Mouse (Mus musculus): ENCODE data around the gene Ctnnal1. TPM values are rescaled to one million over a fixed set of nuclear protein-coding genes. Genes with fewer than 3 reads are reported as not detected.

The Ctnnal1 gene
- polyA plus RNA-seq (2014; fragmentation: Nextera tagmentation; extraction: Ambion mirVana): 12.2 and 16.7 TPM in 2 replicates

DNA sequence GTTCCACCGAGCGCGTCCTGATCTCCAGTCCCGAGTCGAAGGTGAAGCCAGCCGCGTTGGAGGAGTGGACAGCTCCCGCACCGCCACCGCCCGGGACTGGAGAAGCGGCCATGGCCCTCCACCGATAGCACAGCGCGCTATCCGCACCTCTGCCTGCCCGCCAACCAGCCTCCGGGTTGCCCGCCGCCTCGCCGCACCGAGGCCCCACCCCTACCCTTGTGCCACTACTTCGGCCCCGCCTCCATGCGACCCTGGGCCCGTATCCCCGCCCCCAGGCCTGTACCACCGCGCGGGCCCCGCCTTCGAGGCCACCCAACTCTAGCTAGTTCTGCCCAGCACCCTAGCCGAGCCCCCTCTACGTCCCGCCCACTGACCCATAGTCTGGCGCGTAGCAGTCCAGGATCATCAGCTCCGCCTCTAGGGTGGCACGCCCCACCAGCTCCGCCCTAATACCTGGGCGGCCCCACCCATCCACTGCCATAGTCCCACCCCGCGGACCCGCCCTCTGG is at the start of gene Ctnnal1:
Ctnnal1 (minus strand) TSS at position 186 of the 509 bp plus-strand sequence.
- under 1% methylated on average over 34 of the region's 45 CpGs for WGBS
- H3K9ac ChIP-seq: peak within 1 kb of the TSS; percentile 80
- ATAC-seq (ENCODE audit: low FRiP score) (peak; percentile 96), DNase-seq (ENCODE audit: low spot score) (peak; percentile 77)
- peak within 1 kb of the TSS; percentile 82 for H3K27ac ChIP-seq
- H3K4me3 ChIP-seq (replicated peaks; ENCODE audit: low read length): peak within 1 kb of the TSS; percentile 70
- H3K9me3 ChIP-seq (ENCODE audit: control insufficient read depth, low read length): no peaks in the 10 kb centered on the region
- no peaks in the 10 kb centered on the region for H3K36me3 ChIP-seq (replicated peaks; ENCODE audit: control insufficient read depth, insufficient read depth)
- H3K4me1 ChIP-seq (replicated peaks; ENCODE audit: control insufficient read depth, insufficient read depth, low read length): peaks cover 16% of the 10 kb centered on the region
- peak within 1 kb of the TSS; percentile 92 for H3K4me2 ChIP-seq (replicated peaks)
- H3K27me3 ChIP-seq (ENCODE audit: control insufficient read depth, insufficient read depth, low read length): no peaks in the 10 kb centered on the region

DNA sequence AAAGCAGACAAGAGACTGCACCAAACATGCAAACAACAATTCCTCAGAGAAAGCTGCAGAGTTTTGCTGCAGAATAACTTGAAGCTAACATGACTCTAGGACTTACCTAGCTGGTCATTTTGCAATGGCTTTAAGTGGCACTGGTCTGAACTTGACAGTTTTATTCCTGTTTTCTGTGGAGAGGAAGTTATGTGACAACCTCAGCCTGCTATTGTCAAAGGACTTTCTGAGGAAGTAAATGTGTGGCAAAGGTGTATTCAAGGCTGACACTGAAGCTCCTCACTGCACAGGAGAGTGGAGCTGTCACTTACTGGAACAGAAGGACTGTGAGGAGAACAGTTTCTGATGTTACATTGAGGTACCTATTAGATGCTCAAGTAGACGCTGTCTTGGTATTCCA is 49.8 kb upstream of the Ctnnal1 start:
- H3K9ac ChIP-seq: no peak overlapping the region
- no peak overlapping the region for H3K4me2 ChIP-seq (replicated peaks)
- H3K27me3 ChIP-seq (ENCODE audit: control insufficient read depth, insufficient read depth, low read length): no peaks in the 10 kb centered on the region
- no peak overlapping the region for H3K27ac ChIP-seq
- no peaks in the 10 kb centered on the region for H3K9me3 ChIP-seq (ENCODE audit: control insufficient read depth, low read length)
- H3K4me3 ChIP-seq (replicated peaks; ENCODE audit: low read length): no peak overlapping the region
- 85% methylated on average over 1 of the region's 1 CpGs for WGBS
- peaks cover 60% of the 10 kb centered on the region for H3K36me3 ChIP-seq (replicated peaks; ENCODE audit: control insufficient read depth, insufficient read depth)
- DNase-seq (ENCODE audit: low spot score): no peak
- no peaks in the 10 kb centered on the region for H3K4me1 ChIP-seq (replicated peaks; ENCODE audit: control insufficient read depth, insufficient read depth, low read length)
- ATAC-seq (ENCODE audit: low FRiP score): no peak

GRCm38 (mm10) chr4:56914338-56914737 is 49.4 kb upstream of the Ctnnal1 start:
- 97% methylated on average over 6 of the region's 6 CpGs for WGBS
- Histone ChIP-seq H3K36me3 (replicated peaks; ENCODE audit: control insufficient read depth, insufficient read depth) (peaks cover 65% of the 10 kb centered on the region), H3K9ac (no peak overlapping the region)

DNA sequence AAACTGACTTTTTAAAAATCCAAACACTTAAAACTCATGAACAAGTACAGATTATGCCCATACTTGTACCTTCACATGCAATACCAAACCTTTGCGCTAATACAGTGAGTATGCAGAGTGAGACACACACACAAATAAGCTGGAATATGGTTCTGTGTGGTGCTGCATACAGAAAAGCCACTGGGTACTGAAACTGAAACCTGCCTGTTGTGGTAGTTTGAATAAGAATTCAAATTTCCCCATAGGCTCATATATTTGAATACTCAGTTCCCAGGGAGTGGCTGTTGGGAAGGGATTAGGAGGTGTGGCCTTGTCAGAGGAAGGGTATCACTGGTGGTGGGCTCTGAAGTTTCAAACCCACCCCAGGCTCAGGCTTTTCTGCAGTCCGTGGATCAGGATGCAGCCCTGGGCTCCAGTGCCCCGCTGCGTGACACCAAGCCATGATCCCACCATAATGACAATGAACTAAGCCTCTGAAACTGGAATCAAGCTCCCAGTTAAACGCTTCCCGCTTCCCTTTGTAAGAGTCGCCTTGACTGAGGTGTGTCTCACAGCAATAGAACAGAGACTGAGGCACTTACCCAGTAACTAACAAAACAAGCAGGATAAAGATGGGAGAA is 47.5 kb upstream of the Ctnnal1 start:
- H3K27me3 ChIP-seq (ENCODE audit: control insufficient read depth, insufficient read depth, low read length): no peaks in the 10 kb centered on the region
- H3K4me1 ChIP-seq (replicated peaks; ENCODE audit: control insufficient read depth, insufficient read depth, low read length): no peaks in the 10 kb centered on the region
- DNase-seq (ENCODE audit: low spot score) (no peak), ATAC-seq (ENCODE audit: low FRiP score) (no peak)
- H3K36me3 ChIP-seq (replicated peaks; ENCODE audit: control insufficient read depth, insufficient read depth): peaks cover 72% of the 10 kb centered on the region
- H3K4me2 ChIP-seq (replicated peaks): no peak overlapping the region
- no peak overlapping the region for H3K9ac ChIP-seq
- no peaks in the 10 kb centered on the region for H3K9me3 ChIP-seq (ENCODE audit: control insufficient read depth, low read length)
- 95% methylated on average over 7 of the region's 7 CpGs for WGBS
- H3K27ac ChIP-seq: no peak overlapping the region
- no peak overlapping the region for H3K4me3 ChIP-seq (replicated peaks; ENCODE audit: low read length)

More at GRCm38 (mm10) chr4:56914338-56914737, 49.4 kb upstream of the Ctnnal1 start:
- Histone ChIP-seq H3K27me3 (ENCODE audit: control insufficient read depth, insufficient read depth, low read length) (no peaks in the 10 kb centered on the region), H3K4me1 (replicated peaks; ENCODE audit: control insufficient read depth, insufficient read depth, low read length) (no peaks in the 10 kb centered on the region), H3K4me2 (replicated peaks) (no peak overlapping the region), H3K27ac (no peak overlapping the region), H3K4me3 (replicated peaks; ENCODE audit: low read length) (no peak overlapping the region), H3K9me3 (ENCODE audit: control insufficient read depth, low read length) (no peaks in the 10 kb centered on the region)
- ATAC-seq (ENCODE audit: low FRiP score): no peak
- no peak for DNase-seq (ENCODE audit: low spot score)

DNA sequence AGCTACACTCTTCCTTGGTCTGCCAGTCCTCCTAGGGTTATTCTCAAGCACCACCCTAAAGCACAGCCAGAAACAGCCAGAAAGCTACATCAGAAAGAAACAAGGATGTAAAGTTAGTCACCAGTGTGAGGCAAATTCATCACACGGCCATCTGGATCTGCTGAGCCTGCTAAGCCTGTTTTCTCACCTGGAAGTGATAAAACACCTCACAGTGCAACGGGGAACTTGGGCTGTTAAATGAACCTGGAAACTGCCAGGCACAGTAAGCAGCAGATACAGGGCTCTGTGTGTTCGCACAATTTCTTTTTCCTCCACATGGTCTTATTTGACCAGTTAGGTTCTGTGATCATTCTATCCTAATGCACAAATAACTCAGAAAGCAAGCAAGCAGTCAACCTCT is 44.6 kb upstream of the Ctnnal1 start:
- H3K9me3 ChIP-seq (ENCODE audit: control insufficient read depth, low read length): no peaks in the 10 kb centered on the region
- peaks cover 59% of the 10 kb centered on the region for H3K36me3 ChIP-seq (replicated peaks; ENCODE audit: control insufficient read depth, insufficient read depth)
- ATAC-seq (ENCODE audit: low FRiP score): no peak
- no peak overlapping the region for H3K27ac ChIP-seq
- no peaks in the 10 kb centered on the region for H3K4me1 ChIP-seq (replicated peaks; ENCODE audit: control insufficient read depth, insufficient read depth, low read length)
- 89% methylated on average over 3 of the region's 3 CpGs for WGBS
- H3K27me3 ChIP-seq (ENCODE audit: control insufficient read depth, insufficient read depth, low read length): no peaks in the 10 kb centered on the region
- H3K9ac ChIP-seq: no peak overlapping the region
- DNase-seq (ENCODE audit: low spot score): no peak
- no peak overlapping the region for H3K4me3 ChIP-seq (replicated peaks; ENCODE audit: low read length)
- no peak overlapping the region for H3K4me2 ChIP-seq (replicated peaks)

DNA sequence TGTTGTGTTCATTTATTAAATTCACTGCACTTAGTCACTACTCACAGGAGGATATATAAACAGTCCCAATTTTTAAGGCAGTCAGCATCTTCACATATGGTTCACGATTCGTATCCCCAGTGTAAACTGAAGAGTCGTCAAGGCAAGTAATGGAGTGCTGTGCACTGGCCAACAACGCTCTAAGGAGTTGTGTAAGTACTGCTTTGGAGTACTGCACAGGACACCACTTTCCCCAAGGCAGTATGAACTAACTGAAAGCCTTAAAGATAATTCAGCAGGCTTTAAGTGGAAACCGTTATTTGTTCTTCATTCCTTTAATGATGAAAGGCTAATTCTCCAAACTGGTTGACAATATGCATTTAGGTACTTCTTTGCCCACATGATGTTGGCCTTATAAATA is 42.7 kb upstream of the Ctnnal1 start:
- Histone ChIP-seq H3K4me2 (replicated peaks) (no peak overlapping the region), H3K27me3 (ENCODE audit: control insufficient read depth, insufficient read depth, low read length) (no peaks in the 10 kb centered on the region), H3K4me1 (replicated peaks; ENCODE audit: control insufficient read depth, insufficient read depth, low read length) (no peaks in the 10 kb centered on the region), H3K36me3 (replicated peaks; ENCODE audit: control insufficient read depth, insufficient read depth) (peaks cover 61% of the 10 kb centered on the region), H3K4me3 (replicated peaks; ENCODE audit: low read length) (no peak overlapping the region), H3K27ac (no peak overlapping the region), H3K9ac (no peak overlapping the region), H3K9me3 (ENCODE audit: control insufficient read depth, low read length) (no peaks in the 10 kb centered on the region)
- DNase-seq (ENCODE audit: low spot score) (no peak), ATAC-seq (ENCODE audit: low FRiP score) (no peak)
- 90% methylated on average over 5 of the region's 5 CpGs for WGBS

DNA sequence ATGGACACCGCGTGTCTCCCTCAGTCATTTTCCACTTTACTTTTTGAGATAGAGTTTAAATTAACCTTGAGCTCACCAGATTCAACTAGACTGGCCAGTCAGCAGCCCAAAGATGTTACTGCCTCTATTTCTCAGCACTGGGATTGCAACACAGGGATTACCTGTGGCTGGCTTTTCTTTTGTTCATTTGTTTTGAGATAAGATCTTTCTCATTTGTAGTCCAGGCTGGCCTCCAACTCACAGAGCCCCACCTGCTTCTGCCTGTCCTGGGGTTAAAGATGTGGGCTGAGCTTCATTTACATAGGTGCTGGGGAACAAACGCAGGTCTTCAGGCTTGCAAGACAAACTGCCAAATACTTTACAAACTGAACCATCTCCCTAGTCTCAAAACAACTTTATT is 41.9 kb upstream of the Ctnnal1 start:
- Histone ChIP-seq H3K4me2 (replicated peaks) (no peak overlapping the region), H3K27me3 (ENCODE audit: control insufficient read depth, insufficient read depth, low read length) (no peaks in the 10 kb centered on the region), H3K4me1 (replicated peaks; ENCODE audit: control insufficient read depth, insufficient read depth, low read length) (no peaks in the 10 kb centered on the region), H3K4me3 (replicated peaks; ENCODE audit: low read length) (no peak overlapping the region), H3K9me3 (ENCODE audit: control insufficient read depth, low read length) (no peaks in the 10 kb centered on the region), H3K9ac (no peak overlapping the region), H3K27ac (no peak overlapping the region), H3K36me3 (replicated peaks; ENCODE audit: control insufficient read depth, insufficient read depth) (peaks cover 68% of the 10 kb centered on the region)
- DNase-seq (ENCODE audit: low spot score) (no peak), ATAC-seq (ENCODE audit: low FRiP score) (no peak)
- WGBS: 97% methylated on average over 3 of the region's 3 CpGs

DNA sequence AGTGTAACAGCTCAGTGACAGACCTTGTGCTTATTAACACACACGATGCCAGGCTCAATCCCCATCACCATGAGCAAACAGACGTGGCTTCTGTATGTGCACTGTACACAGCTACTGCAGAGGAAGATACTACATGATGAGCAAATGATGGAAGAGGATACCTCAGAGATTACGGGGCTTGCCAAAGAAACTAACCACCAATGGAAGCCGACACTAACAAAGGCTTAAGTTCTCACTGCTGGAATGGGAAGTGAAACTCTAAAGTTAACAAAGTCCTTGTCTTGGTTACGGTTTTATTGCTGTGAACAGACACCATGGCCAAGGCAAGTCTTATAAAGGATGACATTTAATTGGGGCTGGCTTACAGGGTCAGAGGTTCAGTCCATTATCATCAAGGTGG is 40.5 kb upstream of the Ctnnal1 start:
- 96% methylated on average over 5 of the region's 5 CpGs for WGBS
- Histone ChIP-seq H3K36me3 (replicated peaks; ENCODE audit: control insufficient read depth, insufficient read depth) (peaks cover 58% of the 10 kb centered on the region), H3K9ac (no peak overlapping the region)

DNA sequence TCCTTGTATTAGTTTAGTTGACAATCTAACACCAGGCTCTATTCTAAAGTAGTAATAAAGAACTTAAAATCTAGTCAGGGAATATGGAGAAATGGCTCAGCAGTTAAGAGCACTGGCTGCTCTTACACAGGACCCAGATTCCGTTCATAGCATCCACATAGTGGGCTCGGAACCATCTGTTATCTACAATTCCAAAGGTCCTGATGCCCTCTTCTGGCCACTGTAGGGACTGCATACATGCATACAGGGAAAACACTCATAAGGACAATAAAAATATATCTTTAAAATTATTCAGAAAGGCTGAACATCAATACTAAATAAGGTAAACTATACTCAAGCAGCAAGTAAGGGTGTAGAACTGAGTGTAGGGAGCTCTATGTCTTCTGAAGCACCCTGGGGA is 36.7 kb upstream of the Ctnnal1 start:
- Histone ChIP-seq H3K36me3 (replicated peaks; ENCODE audit: control insufficient read depth, insufficient read depth) (peaks cover 64% of the 10 kb centered on the region), H3K9ac (no peak overlapping the region), H3K27ac (no peak overlapping the region), H3K27me3 (ENCODE audit: control insufficient read depth, insufficient read depth, low read length) (no peaks in the 10 kb centered on the region), H3K4me3 (replicated peaks; ENCODE audit: low read length) (no peak overlapping the region), H3K4me1 (replicated peaks; ENCODE audit: control insufficient read depth, insufficient read depth, low read length) (no peaks in the 10 kb centered on the region), H3K4me2 (replicated peaks) (no peak overlapping the region), H3K9me3 (ENCODE audit: control insufficient read depth, low read length) (no peaks in the 10 kb centered on the region)
- ATAC-seq (ENCODE audit: low FRiP score) (no peak), DNase-seq (ENCODE audit: low spot score) (no peak)
- 97% methylated on average over 2 of the region's 2 CpGs for whole genome bisulfite sequencing

More for the DNA sequence above, 40.5 kb upstream of the Ctnnal1 start:
- DNase-seq (ENCODE audit: low spot score) (no peak), ATAC-seq (ENCODE audit: low FRiP score) (no peak)
- no peak overlapping the region for H3K27ac ChIP-seq
- no peaks in the 10 kb centered on the region for H3K9me3 ChIP-seq (ENCODE audit: control insufficient read depth, low read length)
- H3K4me3 ChIP-seq (replicated peaks; ENCODE audit: low read length): no peak overlapping the region
- no peaks in the 10 kb centered on the region for H3K27me3 ChIP-seq (ENCODE audit: control insufficient read depth, insufficient read depth, low read length)
- H3K4me2 ChIP-seq (replicated peaks): no peak overlapping the region
- H3K4me1 ChIP-seq (replicated peaks; ENCODE audit: control insufficient read depth, insufficient read depth, low read length): no peaks in the 10 kb centered on the region

GRCm38 (mm10) chr4:56899216-56899615 is 34.2 kb upstream of the Ctnnal1 start:
- DNase-seq (ENCODE audit: low spot score) (no peak), ATAC-seq (ENCODE audit: low FRiP score) (no peak)
- WGBS: 77% methylated on average over 8 of the region's 8 CpGs
- H3K4me2 ChIP-seq (replicated peaks): no peak overlapping the region
- H3K27me3 ChIP-seq (ENCODE audit: control insufficient read depth, insufficient read depth, low read length): no peaks in the 10 kb centered on the region
- peaks cover 54% of the 10 kb centered on the region for H3K36me3 ChIP-seq (replicated peaks; ENCODE audit: control insufficient read depth, insufficient read depth)
- H3K9me3 ChIP-seq (ENCODE audit: control insufficient read depth, low read length): no peaks in the 10 kb centered on the region
- H3K4me3 ChIP-seq (replicated peaks; ENCODE audit: low read length): no peak overlapping the region
- H3K9ac ChIP-seq: no peak overlapping the region
- no peaks in the 10 kb centered on the region for H3K4me1 ChIP-seq (replicated peaks; ENCODE audit: control insufficient read depth, insufficient read depth, low read length)
- no peak overlapping the region for H3K27ac ChIP-seq
